Mouse (Mus musculus): ENCODE measurements around the gene Nav2. TPM values are rescaled to one million over a fixed set of nuclear protein-coding genes. Genes with fewer than 3 reads are reported as not detected.

Gene Nav2
- polyA plus RNA-seq, 1 experiment: 51.7 TPM

DNA sequence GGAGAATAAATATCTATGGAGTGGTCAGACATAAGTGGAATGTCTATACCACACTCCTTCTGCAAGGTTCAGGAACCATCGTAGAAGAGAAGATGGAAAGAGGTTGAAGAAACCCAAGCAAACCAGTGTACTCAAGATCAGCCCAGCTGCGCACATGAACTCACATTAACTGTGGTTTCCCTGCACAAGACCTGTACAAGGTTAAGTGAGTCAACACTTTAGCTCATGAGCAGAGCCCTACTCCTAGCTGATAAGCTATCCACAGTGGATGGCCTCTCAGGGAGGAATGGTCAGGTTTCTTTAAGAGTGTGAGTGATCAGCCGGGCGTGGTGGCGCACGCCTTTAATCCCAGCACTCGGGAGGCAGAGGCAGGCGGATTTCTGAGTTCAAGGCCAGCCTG, 567.6 kb downstream of the Nav2 start:
- no peak for TF ChIP-seq CTCF (IDR thresholded peaks at IDR 0.05; ENCODE audit: low read depth, low read length)
- no peak for TF ChIP-seq POLR2A (IDR thresholded peaks at IDR 0.05; ENCODE audit: insufficient read depth, low read length)
- TF ChIP-seq EP300 (IDR thresholded peaks at IDR 0.05; ENCODE audit: insufficient read depth, low read depth, low read length): no peak

GRCm38 (mm10) chr7:49476666-49477065, 568.1 kb downstream of the Nav2 start:
- H3K9ac ChIP-seq (ENCODE audit: low read depth, poor library complexity, severe bottlenecking): no peak overlapping the region
- H3K9me3 ChIP-seq (replicated peaks; ENCODE audit: control insufficient read depth, insufficient read depth, low read length, poor library complexity, severe bottlenecking): no peaks in the 10 kb centered on the region
- no peak overlapping the region for H3K4me3 ChIP-seq (ENCODE audit: low read depth, low read length)
- no peaks in the 10 kb centered on the region for H3K4me1 ChIP-seq (ENCODE audit: control insufficient read depth, insufficient read depth, low read length)
- H3K36me3 ChIP-seq (ENCODE audit: control insufficient read depth, insufficient read depth, low read length, poor library complexity, severe bottlenecking): no peaks in the 10 kb centered on the region
- no peak overlapping the region for H3K27ac ChIP-seq (ENCODE audit: insufficient read depth, low read length)
- H3K27me3 ChIP-seq (ENCODE audit: control insufficient read depth, insufficient read depth, low read length, poor library complexity, severe bottlenecking): no peaks in the 10 kb centered on the region
- TF ChIP-seq EP300 (IDR thresholded peaks at IDR 0.05; ENCODE audit: insufficient read depth, low read depth, low read length) (no peak), POLR2A (IDR thresholded peaks at IDR 0.05; ENCODE audit: insufficient read depth, low read length) (no peak), CTCF (IDR thresholded peaks at IDR 0.05; ENCODE audit: low read depth, low read length) (peak; percentile 72)

More for the DNA sequence above, 567.6 kb downstream of the Nav2 start:
- Histone ChIP-seq H3K4me1 (ENCODE audit: control insufficient read depth, insufficient read depth, low read length) (no peaks in the 10 kb centered on the region), H3K4me3 (ENCODE audit: low read depth, low read length) (no peak overlapping the region), H3K27me3 (ENCODE audit: control insufficient read depth, insufficient read depth, low read length, poor library complexity, severe bottlenecking) (no peaks in the 10 kb centered on the region), H3K9me3 (replicated peaks; ENCODE audit: control insufficient read depth, insufficient read depth, low read length, poor library complexity, severe bottlenecking) (no peaks in the 10 kb centered on the region), H3K36me3 (ENCODE audit: control insufficient read depth, insufficient read depth, low read length, poor library complexity, severe bottlenecking) (no peaks in the 10 kb centered on the region), H3K9ac (ENCODE audit: low read depth, poor library complexity, severe bottlenecking) (no peak overlapping the region), H3K27ac (ENCODE audit: insufficient read depth, low read length) (no peak overlapping the region)

GRCm38 (mm10) chr7:49477076-49477975, 568.8 kb downstream of the Nav2 start:
- Histone ChIP-seq H3K36me3 (ENCODE audit: control insufficient read depth, insufficient read depth, low read length, poor library complexity, severe bottlenecking) (no peaks in the 10 kb centered on the region), H3K27ac (ENCODE audit: insufficient read depth, low read length) (no peak overlapping the region), H3K9me3 (replicated peaks; ENCODE audit: control insufficient read depth, insufficient read depth, low read length, poor library complexity, severe bottlenecking) (no peaks in the 10 kb centered on the region), H3K27me3 (ENCODE audit: control insufficient read depth, insufficient read depth, low read length, poor library complexity, severe bottlenecking) (no peaks in the 10 kb centered on the region), H3K9ac (ENCODE audit: low read depth, poor library complexity, severe bottlenecking) (no peak overlapping the region), H3K4me1 (ENCODE audit: control insufficient read depth, insufficient read depth, low read length) (no peaks in the 10 kb centered on the region), H3K4me3 (ENCODE audit: low read depth, low read length) (no peak overlapping the region)
- TF ChIP-seq CTCF (IDR thresholded peaks at IDR 0.05; ENCODE audit: low read depth, low read length): no peak
- no peak for TF ChIP-seq POLR2A (IDR thresholded peaks at IDR 0.05; ENCODE audit: insufficient read depth, low read length)
- TF ChIP-seq EP300 (IDR thresholded peaks at IDR 0.05; ENCODE audit: insufficient read depth, low read depth, low read length): no peak

- H3K9ac ChIP-seq (ENCODE audit: low read depth, poor library complexity, severe bottlenecking): no peak overlapping the region
- no peaks in the 10 kb centered on the region for H3K36me3 ChIP-seq (ENCODE audit: control insufficient read depth, insufficient read depth, low read length, poor library complexity, severe bottlenecking)
These were observed 569.4 kb downstream of the Nav2 start for GRCm38 (mm10) chr7:49477976-49478349.

DNA sequence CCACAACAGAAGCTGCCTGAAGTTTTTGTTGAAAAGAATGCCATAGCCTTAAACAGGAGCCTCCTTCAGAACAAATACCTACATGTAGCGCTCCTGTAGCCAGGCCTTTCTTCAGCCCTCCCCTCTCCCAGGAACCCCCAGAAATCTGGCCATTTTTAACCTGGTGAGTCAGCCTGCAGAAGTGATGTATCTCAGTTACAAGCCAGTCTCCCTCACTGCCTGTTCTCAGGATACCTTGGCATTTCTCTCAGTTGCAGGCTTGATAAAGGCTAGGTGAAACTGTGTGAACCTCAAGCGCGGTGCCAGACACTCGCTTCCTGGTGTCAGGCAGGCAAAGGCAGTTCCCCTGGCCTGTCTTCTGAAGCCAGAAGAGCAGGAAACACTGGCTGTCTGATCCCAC, 570.4 kb downstream of the Nav2 start:
- Histone ChIP-seq H3K4me3 (ENCODE audit: low read depth, low read length) (no peak overlapping the region), H3K9me3 (replicated peaks; ENCODE audit: control insufficient read depth, insufficient read depth, low read length, poor library complexity, severe bottlenecking) (no peaks in the 10 kb centered on the region), H3K9ac (ENCODE audit: low read depth, poor library complexity, severe bottlenecking) (no peak overlapping the region), H3K27me3 (ENCODE audit: control insufficient read depth, insufficient read depth, low read length, poor library complexity, severe bottlenecking) (no peaks in the 10 kb centered on the region), H3K36me3 (ENCODE audit: control insufficient read depth, insufficient read depth, low read length, poor library complexity, severe bottlenecking) (no peaks in the 10 kb centered on the region), H3K4me1 (ENCODE audit: control insufficient read depth, insufficient read depth, low read length) (peaks cover 3% of the 10 kb centered on the region), H3K27ac (ENCODE audit: insufficient read depth, low read length) (no peak overlapping the region)
- no peak for TF ChIP-seq POLR2A (IDR thresholded peaks at IDR 0.05; ENCODE audit: insufficient read depth, low read length)
- no peak for TF ChIP-seq EP300 (IDR thresholded peaks at IDR 0.05; ENCODE audit: insufficient read depth, low read depth, low read length)

More at GRCm38 (mm10) chr7:49477976-49478349, 569.4 kb downstream of the Nav2 start:
- Histone ChIP-seq H3K27me3 (ENCODE audit: control insufficient read depth, insufficient read depth, low read length, poor library complexity, severe bottlenecking) (no peaks in the 10 kb centered on the region), H3K9me3 (replicated peaks; ENCODE audit: control insufficient read depth, insufficient read depth, low read length, poor library complexity, severe bottlenecking) (no peaks in the 10 kb centered on the region), H3K4me1 (ENCODE audit: control insufficient read depth, insufficient read depth, low read length) (no peaks in the 10 kb centered on the region), H3K27ac (ENCODE audit: insufficient read depth, low read length) (no peak overlapping the region), H3K4me3 (ENCODE audit: low read depth, low read length) (no peak overlapping the region)
- TF ChIP-seq EP300 (IDR thresholded peaks at IDR 0.05; ENCODE audit: insufficient read depth, low read depth, low read length) (no peak), CTCF (IDR thresholded peaks at IDR 0.05; ENCODE audit: low read depth, low read length) (no peak), POLR2A (IDR thresholded peaks at IDR 0.05; ENCODE audit: insufficient read depth, low read length) (no peak)

DNA sequence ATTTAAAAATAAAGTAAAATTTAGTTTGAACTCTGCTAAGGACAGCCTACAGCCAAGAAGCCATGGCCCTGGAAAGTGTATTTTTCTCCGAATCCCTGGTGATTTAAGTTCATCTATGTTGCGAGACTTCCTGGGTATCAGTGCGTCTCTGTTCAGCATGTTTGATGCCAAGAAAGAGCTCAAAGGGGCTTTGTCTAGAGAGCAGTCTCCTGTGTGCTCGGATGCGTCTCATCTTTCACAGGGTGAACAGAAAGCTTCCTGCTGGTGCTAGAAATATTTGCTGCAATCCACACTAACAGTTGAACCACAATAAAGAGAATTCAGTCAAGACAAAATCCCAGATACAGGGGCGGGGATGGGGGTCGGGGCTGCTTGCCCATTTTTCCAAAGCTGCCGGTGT, 572.4 kb downstream of the Nav2 start:
- Histone ChIP-seq H3K4me3 (ENCODE audit: low read depth, low read length) (no peak overlapping the region), H3K4me1 (ENCODE audit: control insufficient read depth, insufficient read depth, low read length) (peaks cover 5% of the 10 kb centered on the region), H3K27ac (ENCODE audit: insufficient read depth, low read length) (no peak overlapping the region), H3K27me3 (ENCODE audit: control insufficient read depth, insufficient read depth, low read length, poor library complexity, severe bottlenecking) (no peaks in the 10 kb centered on the region), H3K9me3 (replicated peaks; ENCODE audit: control insufficient read depth, insufficient read depth, low read length, poor library complexity, severe bottlenecking) (no peaks in the 10 kb centered on the region), H3K36me3 (ENCODE audit: control insufficient read depth, insufficient read depth, low read length, poor library complexity, severe bottlenecking) (no peaks in the 10 kb centered on the region), H3K9ac (ENCODE audit: low read depth, poor library complexity, severe bottlenecking) (no peak overlapping the region)
- TF ChIP-seq EP300 (IDR thresholded peaks at IDR 0.05; ENCODE audit: insufficient read depth, low read depth, low read length) (no peak), POLR2A (IDR thresholded peaks at IDR 0.05; ENCODE audit: insufficient read depth, low read length) (no peak), CTCF (IDR thresholded peaks at IDR 0.05; ENCODE audit: low read depth, low read length) (no peak)

Measured in ES-Bruce4 (cell line).